Mouse (Mus musculus) testis, adult 2 months (tissue): ENCODE results near the gene Agpat4. TPM values are rescaled to one million over a fixed set of nuclear protein-coding genes. Genes with fewer than 3 reads are reported as not detected.

Experiments
- H3K27ac ChIP-seq: fragments of 200-500 bp; 2 replicates; pipeline ENCODE4 v1.5.1; 2012; ENCODE audit warnings: low read depth, low read length; ENCODE audit not compliant: control insufficient read depth, insufficient read depth
- H3K27me3 ChIP-seq: fragments of 200-500 bp; 2 replicates; pipeline ENCODE4 v1.6.1; 2012; ENCODE audit warnings: mild to moderate bottlenecking, low read length, moderate library complexity; ENCODE audit not compliant: control insufficient read depth, insufficient read depth
- H3K36me3 ChIP-seq: fragments of 200-500 bp; 2 replicates; pipeline ENCODE4 v1.6.1; 2012; ENCODE audit warnings: mild to moderate bottlenecking, low read length; ENCODE audit not compliant: control insufficient read depth, insufficient read depth
- H3K4me1 ChIP-seq: fragments of 200-500 bp; 2 replicates; pipeline ENCODE4 v1.6.1; 2012; ENCODE audit warnings: low read length; ENCODE audit not compliant: control insufficient read depth, insufficient read depth
- H3K4me3 ChIP-seq: fragments of 200-500 bp; 2 replicates; pipeline ENCODE4 v1.5.1; 2012; ENCODE audit warnings: low read depth, mild to moderate bottlenecking, low read length, moderate library complexity, mixed read lengths; ENCODE audit not compliant: control insufficient read depth
- CTCF ChIP-seq: fragments of 200-500 bp; IDR thresholded peaks from 2 replicates; pipeline ENCODE4 v1.5.1; 2012; ENCODE audit warnings: low read depth, mild to moderate bottlenecking, inconsistent platforms, low read length, moderate library complexity; ENCODE audit not compliant: control insufficient read depth, insufficient read depth, insufficient replicate concordance
- POLR2A ChIP-seq: fragments of 200-500 bp; IDR thresholded peaks from 2 replicates; pipeline ENCODE4 v1.6.1; 2012; ENCODE audit warnings: low read depth, mild to moderate bottlenecking, inconsistent platforms, low read length, moderate library complexity; ENCODE audit not compliant: control insufficient read depth
- polyA plus RNA-seq: library from polyadenylated mRNA; depleted of rRNA; stranded (reverse); fragments of >200 nt; gene quantifications from 2 replicates; pipeline ENCODE4 v1.2.3, GENCODE M21; 2012

Agpat4 gene
- polyA plus RNA-seq, 1 experiment: 18.4 TPM

GRCm38 (mm10) chr17:12127056-12127455 is 8.6 kb downstream of the Agpat4 start:
- no peak for TF ChIP-seq CTCF
- TF ChIP-seq POLR2A: no peak
- no peaks in the 10 kb centered on the region for H3K27me3 ChIP-seq
- H3K4me3 ChIP-seq: no peak overlapping the region
- no peaks in the 10 kb centered on the region for H3K36me3 ChIP-seq
- H3K4me1 ChIP-seq: peaks cover 12% of the 10 kb centered on the region
- peak overlapping the region; percentile 67 for H3K27ac ChIP-seq

- Histone ChIP-seq H3K4me3 (no peak overlapping the region), H3K4me1 (peaks cover 12% of the 10 kb centered on the region), H3K27me3 (no peaks in the 10 kb centered on the region), H3K36me3 (no peaks in the 10 kb centered on the region), H3K27ac (peak overlapping the region; percentile 52)
- TF ChIP-seq CTCF (no peak), POLR2A (no peak)
Observed at GRCm38 (mm10) chr17:12128976-12129375, 10.5 kb downstream of the Agpat4 start.

- no peak for TF ChIP-seq POLR2A
- TF ChIP-seq CTCF: no peak
- Histone ChIP-seq H3K4me3 (no peak overlapping the region), H3K27ac (peak overlapping the region; percentile 59), H3K4me1 (peaks cover 3% of the 10 kb centered on the region), H3K27me3 (no peaks in the 10 kb centered on the region), H3K36me3 (no peaks in the 10 kb centered on the region)
Observed at GRCm38 (mm10) chr17:12131171-12131570, 12.7 kb downstream of the Agpat4 start.

GRCm38 (mm10) chr17:12131581-12131980 is 13.1 kb downstream of the Agpat4 start:
- Histone ChIP-seq H3K4me1 (peaks cover 3% of the 10 kb centered on the region), H3K27me3 (no peaks in the 10 kb centered on the region), H3K27ac (no peak overlapping the region), H3K4me3 (no peak overlapping the region), H3K36me3 (no peaks in the 10 kb centered on the region)
- no peak for TF ChIP-seq CTCF
- TF ChIP-seq POLR2A: no peak

GRCm38 (mm10) chr17:12132904-12133303 is 14.4 kb downstream of the Agpat4 start:
- no peak for TF ChIP-seq CTCF
- TF ChIP-seq POLR2A: no peak
- no peak overlapping the region for H3K4me3 ChIP-seq
- H3K27me3 ChIP-seq: no peaks in the 10 kb centered on the region
- 0 out of 2 replicates have a peak, but pooled peaks cover 2% of the 10 kb centered on the region for H3K4me1 ChIP-seq
- H3K36me3 ChIP-seq: no peaks in the 10 kb centered on the region
- H3K27ac ChIP-seq: no peak overlapping the region

- Histone ChIP-seq H3K27ac (no peak overlapping the region), H3K4me1 (0 out of 2 replicates have a peak, but pooled peaks cover 2% of the 10 kb centered on the region), H3K27me3 (no peaks in the 10 kb centered on the region), H3K4me3 (no peak overlapping the region), H3K36me3 (no peaks in the 10 kb centered on the region)
- TF ChIP-seq CTCF (no peak), POLR2A (no peak)
Observed at GRCm38 (mm10) chr17:12133985-12134384, 15.5 kb downstream of the Agpat4 start.

- no peak for TF ChIP-seq CTCF
- TF ChIP-seq POLR2A: no peak
- H3K27me3 ChIP-seq: no peaks in the 10 kb centered on the region
- no peaks in the 10 kb centered on the region for H3K36me3 ChIP-seq
- H3K4me1 ChIP-seq: 0 out of 2 replicates have a peak, but pooled peaks cover 2% of the 10 kb centered on the region
- H3K4me3 ChIP-seq: no peak overlapping the region
- H3K27ac ChIP-seq: peak overlapping the region; percentile 29
Observed at GRCm38 (mm10) chr17:12134975-12135633, 16.6 kb downstream of the Agpat4 start.
